Mouse (Mus musculus): ENCODE measurements at regions not wholly inside any gene's neighbourhood (a gene's known extent, or its start where the extent isn't known, plus 50 kb on each side); places are given as distances from the start of the nearest gene placed in this dataset.

- Histone ChIP-seq H3K27ac (ENCODE audit: low read depth) (no peak overlapping the region), H3K4me2 (ENCODE audit: low read depth, low read length) (no peak overlapping the region), H3K4me1 (ENCODE audit: control insufficient read depth, insufficient read depth) (no peaks in the 10 kb centered on the region), H3K9ac (replicated peaks; ENCODE audit: low read depth, low read length) (no peak overlapping the region), H3K4me3 (ENCODE audit: low read depth, low read length) (no peak overlapping the region), H3K27me3 (ENCODE audit: control insufficient read depth, insufficient read depth, low read length) (no peaks in the 10 kb centered on the region), H3K36me3 (replicated peaks; ENCODE audit: control insufficient read depth, insufficient read depth, low read length) (no peaks in the 10 kb centered on the region), H3K9me3 (replicated peaks; ENCODE audit: control insufficient read depth, low read length) (no peaks in the 10 kb centered on the region)
- no peak for DNase-seq (ENCODE audit: low spot score)
- ATAC-seq (ENCODE audit: insufficient read depth, low read depth), result no peak
- WGBS, result 77% methylated on average over 10 of the region's 10 CpGs
- TF ChIP-seq EP300 (IDR thresholded peaks at IDR 0.05; ENCODE audit: low read depth) (no peak), CTCF (IDR thresholded peaks at IDR 0.05; ENCODE audit: low read depth) (no peak)
These were observed 194.0 kb downstream of the Ppp4r2 start for GRCm38 (mm10) chr6:101027462-101027861.

GRCm38 (mm10) chr6:101029436-101029835 is 196.0 kb downstream of the Ppp4r2 start:
- TF ChIP-seq CTCF (IDR thresholded peaks at IDR 0.05; ENCODE audit: low read depth), result no peak
- no peak for TF ChIP-seq EP300 (IDR thresholded peaks at IDR 0.05; ENCODE audit: low read depth)
- Histone ChIP-seq H3K4me2 (ENCODE audit: low read depth, low read length) (no peak overlapping the region), H3K9ac (replicated peaks; ENCODE audit: low read depth, low read length) (no peak overlapping the region), H3K9me3 (replicated peaks; ENCODE audit: control insufficient read depth, low read length) (no peaks in the 10 kb centered on the region), H3K4me3 (ENCODE audit: low read depth, low read length) (no peak overlapping the region), H3K36me3 (replicated peaks; ENCODE audit: control insufficient read depth, insufficient read depth, low read length) (no peaks in the 10 kb centered on the region), H3K27me3 (ENCODE audit: control insufficient read depth, insufficient read depth, low read length) (no peaks in the 10 kb centered on the region), H3K27ac (ENCODE audit: low read depth) (no peak overlapping the region), H3K4me1 (ENCODE audit: control insufficient read depth, insufficient read depth) (no peaks in the 10 kb centered on the region)
- ATAC-seq (ENCODE audit: insufficient read depth, low read depth) (no peak), DNase-seq (ENCODE audit: low spot score) (no peak)
- 36% methylated on average over 3 of the region's 3 CpGs for WGBS

GRCm38 (mm10) chr6:101030451-101031125 is 197.2 kb downstream of the Ppp4r2 start:
- Histone ChIP-seq H3K9me3 (replicated peaks; ENCODE audit: control insufficient read depth, low read length) (no peaks in the 10 kb centered on the region), H3K4me3 (ENCODE audit: low read depth, low read length) (no peak overlapping the region), H3K9ac (replicated peaks; ENCODE audit: low read depth, low read length) (no peak overlapping the region), H3K27me3 (ENCODE audit: control insufficient read depth, insufficient read depth, low read length) (no peaks in the 10 kb centered on the region), H3K36me3 (replicated peaks; ENCODE audit: control insufficient read depth, insufficient read depth, low read length) (no peaks in the 10 kb centered on the region), H3K4me2 (ENCODE audit: low read depth, low read length) (no peak overlapping the region), H3K27ac (ENCODE audit: low read depth) (no peak overlapping the region), H3K4me1 (ENCODE audit: control insufficient read depth, insufficient read depth) (no peaks in the 10 kb centered on the region)
- TF ChIP-seq CTCF (IDR thresholded peaks at IDR 0.05; ENCODE audit: low read depth), result no peak
- no peak for TF ChIP-seq EP300 (IDR thresholded peaks at IDR 0.05; ENCODE audit: low read depth)
- no peak for DNase-seq (ENCODE audit: low spot score)
- no peak for ATAC-seq (ENCODE audit: insufficient read depth, low read depth)
- 78% methylated on average over 13 of the region's 13 CpGs for WGBS

- WGBS, result 70% methylated on average over 6 of the region's 6 CpGs
- Histone ChIP-seq H3K9me3 (replicated peaks; ENCODE audit: control insufficient read depth, low read length) (no peaks in the 10 kb centered on the region), H3K9ac (replicated peaks; ENCODE audit: low read depth, low read length) (no peak overlapping the region), H3K27me3 (ENCODE audit: control insufficient read depth, insufficient read depth, low read length) (no peaks in the 10 kb centered on the region), H3K4me3 (ENCODE audit: low read depth, low read length) (no peak overlapping the region), H3K27ac (ENCODE audit: low read depth) (no peak overlapping the region), H3K4me1 (ENCODE audit: control insufficient read depth, insufficient read depth) (no peaks in the 10 kb centered on the region), H3K4me2 (ENCODE audit: low read depth, low read length) (no peak overlapping the region), H3K36me3 (replicated peaks; ENCODE audit: control insufficient read depth, insufficient read depth, low read length) (no peaks in the 10 kb centered on the region)
- DNase-seq (ENCODE audit: low spot score), result no peak
- TF ChIP-seq EP300 (IDR thresholded peaks at IDR 0.05; ENCODE audit: low read depth), result no peak
- no peak for ATAC-seq (ENCODE audit: insufficient read depth, low read depth)
These were observed 213.3 kb downstream of the Ppp4r2 start for GRCm38 (mm10) chr6:101046755-101047154.

- H3K9ac ChIP-seq (replicated peaks; ENCODE audit: low read depth, low read length), result no peak overlapping the region
- H3K4me2 ChIP-seq (ENCODE audit: low read depth, low read length), result no peak overlapping the region
- H3K36me3 ChIP-seq (replicated peaks; ENCODE audit: control insufficient read depth, insufficient read depth, low read length), result no peaks in the 10 kb centered on the region
- 88% methylated on average over 10 of the region's 10 CpGs for WGBS
- H3K27me3 ChIP-seq (ENCODE audit: control insufficient read depth, insufficient read depth, low read length), result no peaks in the 10 kb centered on the region
- DNase-seq (ENCODE audit: low spot score) (no peak), ATAC-seq (ENCODE audit: insufficient read depth, low read depth) (no peak)
- no peaks in the 10 kb centered on the region for H3K4me1 ChIP-seq (ENCODE audit: control insufficient read depth, insufficient read depth)
- TF ChIP-seq CTCF (IDR thresholded peaks at IDR 0.05; ENCODE audit: low read depth), result no peak
- TF ChIP-seq EP300 (IDR thresholded peaks at IDR 0.05; ENCODE audit: low read depth), result no peak
- no peak overlapping the region for H3K27ac ChIP-seq (ENCODE audit: low read depth)
- H3K4me3 ChIP-seq (ENCODE audit: low read depth, low read length), result no peak overlapping the region
- H3K9me3 ChIP-seq (replicated peaks; ENCODE audit: control insufficient read depth, low read length), result no peaks in the 10 kb centered on the region
These were observed 213.8 kb downstream of the Ppp4r2 start for GRCm38 (mm10) chr6:101047195-101047594.

- ATAC-seq (ENCODE audit: insufficient read depth, low read depth), result no peak
- no peaks in the 10 kb centered on the region for H3K36me3 ChIP-seq (replicated peaks; ENCODE audit: control insufficient read depth, insufficient read depth, low read length)
- no peak overlapping the region for H3K9ac ChIP-seq (replicated peaks; ENCODE audit: low read depth, low read length)
- H3K27me3 ChIP-seq (ENCODE audit: control insufficient read depth, insufficient read depth, low read length), result no peaks in the 10 kb centered on the region
- H3K9me3 ChIP-seq (replicated peaks; ENCODE audit: control insufficient read depth, low read length), result no peaks in the 10 kb centered on the region
- TF ChIP-seq CTCF (IDR thresholded peaks at IDR 0.05; ENCODE audit: low read depth) (no peak), EP300 (IDR thresholded peaks at IDR 0.05; ENCODE audit: low read depth) (no peak)
- H3K4me2 ChIP-seq (ENCODE audit: low read depth, low read length), result no peak overlapping the region
- H3K4me1 ChIP-seq (ENCODE audit: control insufficient read depth, insufficient read depth), result no peaks in the 10 kb centered on the region
- no peak overlapping the region for H3K27ac ChIP-seq (ENCODE audit: low read depth)
- WGBS, result 83% methylated on average over 1 of the region's 1 CpGs
- H3K4me3 ChIP-seq (ENCODE audit: low read depth, low read length), result no peak overlapping the region
- no peak for DNase-seq (ENCODE audit: low spot score)
These were observed 215.0 kb downstream of the Ppp4r2 start for GRCm38 (mm10) chr6:101048431-101048830.
